Mouse (Mus musculus): ENCODE results near the gene 5730409E04Rik.

5730409E04Rik gene

GRCm38 (mm10) chr4:126609606-126610181, at the start of gene 5730409E04Rik:
TSS of gene 5730409E04Rik (plus strand) at chr4:126609818.
- DNase-seq (ENCODE audit: low spot score), result no peak

- no peak for DNase-seq (ENCODE audit: low spot score)
Observed at GRCm38 (mm10) chr4:126563798-126564197, 45.8 kb upstream of the 5730409E04Rik start.

GRCm38 (mm10) chr4:126567243-126567642, 42.4 kb upstream of the 5730409E04Rik start:
- DNase-seq (ENCODE audit: low spot score), result no peak

GRCm38 (mm10) chr4:126569783-126570182, 39.8 kb upstream of the 5730409E04Rik start:
- DNase-seq (ENCODE audit: low spot score), result no peak

GRCm38 (mm10) chr4:126576281-126576680, 33.3 kb upstream of the 5730409E04Rik start:
- DNase-seq (ENCODE audit: low spot score), result no peak

- DNase-seq (ENCODE audit: low spot score), result no peak
Observed at GRCm38 (mm10) chr4:126577920-126578319, 31.7 kb upstream of the 5730409E04Rik start.

- no peak for DNase-seq (ENCODE audit: low spot score)
Observed at GRCm38 (mm10) chr4:126579077-126579476, 30.5 kb upstream of the 5730409E04Rik start.

- DNase-seq (ENCODE audit: low spot score), result no peak
Observed at GRCm38 (mm10) chr4:126585739-126586138, 23.9 kb upstream of the 5730409E04Rik start.

GRCm38 (mm10) chr4:126592039-126592438, 17.6 kb upstream of the 5730409E04Rik start:
- no peak for DNase-seq (ENCODE audit: low spot score)

- DNase-seq (ENCODE audit: low spot score), result peak; percentile 37
Observed at GRCm38 (mm10) chr4:126599971-126600754, 9.5 kb upstream of the 5730409E04Rik start.

GRCm38 (mm10) chr4:126601597-126602444, 7.8 kb upstream of the 5730409E04Rik start:
- no peak for DNase-seq (ENCODE audit: low spot score)

GRCm38 (mm10) chr4:126602445-126602762, 7.2 kb upstream of the 5730409E04Rik start:
- DNase-seq (ENCODE audit: low spot score), result no peak

- no peak for DNase-seq (ENCODE audit: low spot score)
Observed at GRCm38 (mm10) chr4:126604141-126604540, 5.5 kb upstream of the 5730409E04Rik start.

GRCm38 (mm10) chr4:126605751-126606150, 3.9 kb upstream of the 5730409E04Rik start:
- DNase-seq (ENCODE audit: low spot score), result no peak

GRCm38 (mm10) chr4:126611991-126612390, 2.4 kb downstream of the 5730409E04Rik start:
- DNase-seq (ENCODE audit: low spot score), result no peak

- no peak for DNase-seq (ENCODE audit: low spot score)
Observed at GRCm38 (mm10) chr4:126616312-126616711, 6.7 kb downstream of the 5730409E04Rik start.

GRCm38 (mm10) chr4:126619691-126620330, 10.2 kb downstream of the 5730409E04Rik start:
- no peak for DNase-seq (ENCODE audit: low spot score)

- DNase-seq (ENCODE audit: low spot score), result no peak
Observed at GRCm38 (mm10) chr4:126620349-126620874, 10.8 kb downstream of the 5730409E04Rik start.

- no peak for DNase-seq (ENCODE audit: low spot score)
Observed at GRCm38 (mm10) chr4:126627021-126627681, 17.5 kb downstream of the 5730409E04Rik start.

GRCm38 (mm10) chr4:126631922-126632321, 22.3 kb downstream of the 5730409E04Rik start:
- DNase-seq (ENCODE audit: low spot score), result no peak

- DNase-seq (ENCODE audit: low spot score), result no peak
Observed at GRCm38 (mm10) chr4:126632668-126633067, 23.1 kb downstream of the 5730409E04Rik start.

Data from c-Kit-positive CD71-positive TER-119-positive erythroid progenitor cells, embryonic 14.5 days (primary cell).